Comparison of ENCODE assay signal across 8 mouse cellular contexts in the genomic region with DNA sequence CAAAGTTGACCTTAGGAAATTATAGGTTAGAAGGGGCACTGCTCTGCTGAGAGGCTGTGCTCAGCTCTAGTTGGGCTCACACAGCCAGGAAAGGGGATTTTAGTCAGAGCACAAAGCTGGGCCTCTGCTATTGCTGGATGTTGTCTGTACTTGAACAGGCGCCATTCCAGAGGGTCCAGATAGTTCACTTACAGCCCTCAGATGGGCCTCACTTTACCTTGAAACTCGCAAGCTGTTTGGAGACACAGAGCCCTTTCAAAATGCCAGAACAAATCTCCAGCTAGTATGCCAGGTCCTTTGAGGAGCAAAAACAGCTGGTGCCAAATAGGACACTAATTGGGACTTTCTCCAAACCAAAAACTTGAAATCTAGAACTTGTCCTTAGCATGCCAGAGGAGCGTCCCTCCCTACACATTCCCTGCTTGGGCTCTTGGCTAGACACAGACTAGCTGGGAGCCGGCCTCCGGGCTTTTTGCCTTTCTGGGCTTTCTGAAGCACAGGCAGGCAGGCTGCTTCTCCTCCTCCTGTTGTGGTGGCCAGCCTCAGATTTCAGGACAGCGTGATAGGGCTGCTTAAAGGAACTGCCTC.
DNase-seq lines count a peak whose midpoint lies in the region; ATAC-seq and TF ChIP-seq lines count a peak whose summit lies in the region.

No protein-coding gene starts in this region.

- TF ChIP-seq CTCF in layer of hippocampus, adult 2 months (conservative IDR thresholded peaks at IDR 0.05), result no peak

- no peak overlapping the region for H3K4me3 ChIP-seq in layer of hippocampus, adult 2 months
- H3K4me3 ChIP-seq in brown adipose tissue, adult 24 weeks (ENCODE audit: insufficient read depth, low read depth, low read length), result no peak overlapping the region
- H3K4me3 ChIP-seq in heart, embryonic 10.5 days, result no peak overlapping the region

- H3K9me3 ChIP-seq in heart, embryonic 10.5 days, result no peaks in the 10 kb centered on the region

- ATAC-seq in erythroid progenitor cell, adult 5-6 weeks (replicated peaks; ENCODE audit: low FRiP score, poor library complexity, severe bottlenecking), result no peak

- H3K27me3 ChIP-seq in heart, embryonic 10.5 days (ENCODE audit: insufficient read depth, poor library complexity, severe bottlenecking), result no peaks in the 10 kb centered on the region

- peak overlapping the region; percentile 85 for H3K27ac ChIP-seq in layer of hippocampus, adult 2 months
- H3K27ac ChIP-seq in brown adipose tissue, adult 24 weeks (replicated peaks; ENCODE audit: low read depth, low read length), result peak overlapping the region; percentile 71
- peak overlapping the region; percentile 73 for H3K27ac ChIP-seq in heart, embryonic 10.5 days

- peak; percentile 47 to 69 for DNase-seq in layer of hippocampus, adult 2 months (ENCODE audit: low spot score in 2 of 2)
- no peak for DNase-seq in layer of hippocampus, adult 11-12 months (ENCODE audit: low spot score)
- DNase-seq in heart, embryonic 10.5 days (ENCODE audit: low spot score), result no peak
- DNase-seq in left cerebral cortex, postnatal 4 days, result peak; percentile 35
- DNase-seq in skeletal muscle tissue, adult 2 months (ENCODE audit: low read depth, low spot score), result peak; percentile 77
- DNase-seq in cerebellum, adult 11 months, result no peak

- peaks cover 42% of the 10 kb centered on the region for H3K36me3 ChIP-seq in heart, embryonic 10.5 days

- WGBS in heart, embryonic 10.5 days, result 57% methylated on average over 6 of the region's 6 CpGs

- intact Hi-C loops in left cerebral cortex, postnatal 4 days (cut with DNase I), result no loop called here

- peaks cover 24% of the 10 kb centered on the region for H3K4me1 ChIP-seq in brown adipose tissue, adult 24 weeks (ENCODE audit: control insufficient read depth, insufficient read depth, insufficient read length, low read length)
- H3K4me1 ChIP-seq in heart, embryonic 10.5 days, result peaks cover 54% of the 10 kb centered on the region

Comparison
In these comparisons a context has a peak if more than half of its experiments do, and no peak if none do; other contexts are left out.
1. DNase-seq: peak in layer of hippocampus, adult 2 months (2 of 2), left cerebral cortex, postnatal 4 days (single experiment) and skeletal muscle tissue, adult 2 months (single experiment); none in layer of hippocampus, adult 11-12 months (single experiment), heart, embryonic 10.5 days (single experiment) and cerebellum, adult 11 months (single experiment).
2. Peak in every context shown above with its lines, with median percentiles within 50 percentile points of each other: H3K27ac ChIP-seq.